Mouse (Mus musculus): ENCODE measurements around the gene Vmn2r11.
"Not testable (repeated sequence)": the region's sequence is repeated elsewhere in the genome, so short reads cannot be mapped to it uniquely, and the experiment has no call there.

The Vmn2r11 gene

GRCm38 (mm10) chr5:109059469-109059868, at the start of gene Vmn2r11:
Gene Vmn2r11, minus strand, starts transcription at chr5:109059569.
- not testable (repeated sequence) for DNase-seq (ENCODE audit: extremely low spot score, low spot score)

- not testable (repeated sequence) for DNase-seq (ENCODE audit: extremely low spot score, low spot score)
Measured at GRCm38 (mm10) chr5:109097850-109098249, 38.5 kb upstream of the Vmn2r11 start, which contains the start of gene Vmn2r12. Gene Vmn2r12, minus strand, starts transcription at chr5:109097950.

GRCm38 (mm10) chr5:109096482-109096881, 37.1 kb upstream of the Vmn2r11 start:
- not testable (repeated sequence) for DNase-seq (ENCODE audit: extremely low spot score, low spot score)

DNA sequence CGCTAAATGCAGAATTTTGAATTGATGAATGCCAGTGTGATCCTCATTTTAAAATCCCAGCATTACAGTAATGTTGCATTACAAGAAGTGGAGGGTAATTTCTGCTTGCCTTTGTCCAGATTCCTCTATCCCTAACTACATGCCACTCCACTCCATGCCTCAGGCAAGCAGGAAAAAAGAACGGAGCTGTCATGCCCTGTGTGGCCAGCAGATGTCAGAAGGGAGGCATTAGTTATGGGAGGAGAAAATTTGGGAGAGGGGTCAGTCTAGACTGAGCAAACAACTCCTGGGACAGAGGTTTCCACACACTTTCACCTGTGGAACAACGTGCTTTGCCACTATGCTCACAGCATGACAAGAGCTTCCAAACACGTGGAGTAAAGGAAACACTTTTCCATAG, 12.6 kb upstream of the Vmn2r11 start:
- DNase-seq (ENCODE audit: extremely low spot score, low spot score), result not testable (repeated sequence)

DNA sequence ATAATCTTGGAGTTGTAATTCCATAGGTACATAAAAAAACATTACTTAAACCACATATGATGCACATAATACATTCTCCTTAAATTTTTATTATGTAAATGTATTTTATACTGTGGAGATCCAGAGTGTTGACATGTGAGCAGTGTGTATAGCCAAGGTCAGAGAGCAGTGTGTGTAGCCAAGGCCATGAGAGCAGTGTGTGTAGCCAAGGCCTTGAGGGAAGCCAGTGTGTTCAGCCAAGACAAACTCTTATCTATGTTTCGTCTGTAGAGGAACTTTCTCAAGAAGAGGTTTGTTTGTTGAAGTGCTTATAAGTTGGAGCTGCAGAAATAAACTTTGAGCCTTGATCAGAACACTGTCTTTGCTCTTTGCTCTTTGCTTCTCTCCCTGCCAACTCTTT, 4.1 kb downstream of the Vmn2r11 start:
- DNase-seq (ENCODE audit: extremely low spot score, low spot score), result no peak

- no peak for DNase-seq (ENCODE audit: extremely low spot score, low spot score)
Measured at GRCm38 (mm10) chr5:109032591-109032990, 26.8 kb downstream of the Vmn2r11 start.

GRCm38 (mm10) chr5:109006427-109006826, 52.9 kb downstream of the Vmn2r11 start, which contains the start of gene Vmn2r10:
Gene Vmn2r10, minus strand, starts transcription at chr5:109006527.
- not testable (repeated sequence) for DNase-seq (ENCODE audit: extremely low spot score, low spot score)

All from neural tube, embryonic 10.5 days (tissue).